Mouse (Mus musculus) olfactory bulb, adult 2 months (tissue): Measurements from ENCODE around the gene Duxbl3.

Experiments
- CTCF ChIP-seq: fragments of 200-500 bp; IDR thresholded peaks from 2 replicates; pipeline ENCODE4 v1.5.1; 2012; ENCODE audit warnings: low read depth, mild to moderate bottlenecking, low read length, moderate library complexity; ENCODE audit not compliant: insufficient read depth
- POLR2A ChIP-seq: fragments of 200-500 bp; IDR thresholded peaks from 2 replicates; pipeline ENCODE4 v1.6.1; 2012; ENCODE audit warnings: mild to moderate bottlenecking, low read depth, low read length, moderate library complexity; ENCODE audit not compliant: insufficient read depth

- TF ChIP-seq POLR2A: no peak
- TF ChIP-seq CTCF: no peak
Observed at GRCm38 (mm10) chr14:26306032-26306431, 48.3 kb downstream of the Duxbl3 start.
